Comparison of ENCODE assay signal across 34 mouse cellular contexts in the genomic region with DNA sequence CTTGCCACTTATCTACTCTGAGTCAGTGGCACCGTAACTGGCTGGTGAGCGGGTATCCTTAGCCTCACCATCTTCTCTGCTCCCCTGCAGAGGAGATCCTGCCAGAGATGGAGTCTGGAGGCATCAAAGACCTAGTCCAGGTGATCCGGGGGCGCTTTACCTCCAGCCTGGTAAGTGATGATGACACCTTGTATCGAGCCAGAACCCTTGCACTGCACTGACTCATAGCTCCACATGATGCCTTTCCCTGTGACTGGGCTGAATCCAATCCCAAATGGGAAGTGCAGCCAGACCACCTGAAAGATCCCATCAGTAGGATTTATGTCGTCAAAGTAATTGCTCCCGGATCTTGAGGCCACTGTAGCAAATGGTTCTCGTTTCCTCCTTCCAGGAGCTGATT. TPM values are rescaled to one million over a fixed set of nuclear protein-coding genes. Genes with fewer than 3 reads are reported as not detected.
"Had no signal": no experiment of that assay in that cellular context is flagged by ENCODE, and none has a peak within 500 bp of the region (broad histone marks: within the 10 kb centered on the region; RNA-seq: fewer than 3 reads in every experiment).

No protein-coding gene starts in this region.

- H3K27me3 ChIP-seq: heart, embryonic 13.5 days; heart, embryonic 15.5 days; hindbrain, embryonic 13.5 days; hindbrain, embryonic 15.5 days; limb, embryonic 13.5 days; limb, embryonic 15.5 days; liver, embryonic 12.5 days had no signal

- H3K27ac ChIP-seq: heart, adult 2 months; heart, embryonic 13.5 days; heart, embryonic 15.5 days; hindbrain, embryonic 13.5 days; hindbrain, embryonic 15.5 days; hindbrain, postnatal 0 days; limb, embryonic 13.5 days; limb, embryonic 15.5 days; liver, embryonic 12.5 days; liver, embryonic 14.5 days had no signal

- H3K4me1 ChIP-seq: heart, embryonic 13.5 days; heart, embryonic 15.5 days; hindbrain, embryonic 13.5 days; hindbrain, embryonic 15.5 days; limb, embryonic 13.5 days; limb, embryonic 15.5 days had no signal

- H3K4me2 ChIP-seq: heart, embryonic 11.5 days; heart, embryonic 13.5 days; heart, embryonic 15.5 days; hindbrain, embryonic 13.5 days; hindbrain, embryonic 15.5 days; limb, embryonic 13.5 days; limb, embryonic 15.5 days; liver, embryonic 12.5 days had no signal

- H3K9ac ChIP-seq: heart, embryonic 13.5 days; heart, embryonic 15.5 days; hindbrain, embryonic 13.5 days; hindbrain, embryonic 15.5 days; limb, embryonic 13.5 days; limb, embryonic 15.5 days; liver, embryonic 12.5 days; liver, embryonic 14.5 days had no signal

- H3K9me3 ChIP-seq: heart, embryonic 13.5 days; heart, embryonic 15.5 days; hindbrain, embryonic 13.5 days; hindbrain, embryonic 15.5 days; limb, embryonic 13.5 days; limb, embryonic 15.5 days; liver, embryonic 12.5 days had no signal

- H3K4me3 ChIP-seq: heart, adult 2 months; heart, embryonic 13.5 days; heart, embryonic 15.5 days; hindbrain, embryonic 13.5 days; hindbrain, embryonic 15.5 days; limb, embryonic 13.5 days; limb, embryonic 15.5 days; liver, embryonic 12.5 days had no signal

- DNase-seq: gastrocnemius, postnatal 14 days; gastrocnemius, postnatal 36 days; heart, adult 11 months; heart, adult 2 months; heart, postnatal 14 days; heart, postnatal 36 days; kidney, adult 11 months; kidney, adult 2 months; kidney, adult 9 months; kidney, postnatal 14 days; kidney, postnatal 36 days; layer of hippocampus, adult 9-11 months; layer of hippocampus, postnatal 36 days; left cerebral cortex, postnatal 4 days had no signal

- ATAC-seq: hindbrain, postnatal 0 days; intestine, embryonic 16.5 days; liver, embryonic 12.5 days had no signal

RNA-seq across cellular contexts. Expression of a gene that starts 19.0 kb away (rescaled TPM):
- total RNA-seq: gastrocnemius, adult 8-10 months; gastrocnemius, postnatal 14 days; gastrocnemius, postnatal 36 days; heart, adult 2 months; heart, postnatal 36 days; hematopoietic stem cell, adult 5-6 weeks; hindbrain, postnatal 0 days; left cerebral cortex, adult 18-20 months had no signal
- polyA plus RNA-seq: heart, adult 2 months; hindbrain, embryonic 11.5 days; hindbrain, embryonic 15.5 days; intestine, embryonic 14.5 days; intestine, embryonic 16.5 days; large intestine, adult 2 months; limb, embryonic 13.5 days had no signal

RNA-seq across cellular contexts. Expression of a gene that starts 20.4 kb away (rescaled TPM):
- total RNA-seq: gastrocnemius, adult 18-20 months; gastrocnemius, adult 8-10 months; gastrocnemius, postnatal 14 days; gastrocnemius, postnatal 36 days; heart, adult 2 months; heart, postnatal 14 days; heart, postnatal 36 days; hematopoietic stem cell, adult 5-6 weeks; hindbrain, postnatal 0 days; left cerebral cortex, postnatal 4 days had no signal
- polyA plus RNA-seq: heart, adult 2 months; heart, embryonic 15.5 days; heart, postnatal 0 days; hindbrain, embryonic 11.5 days; hindbrain, embryonic 15.5 days; hindbrain, postnatal 0 days; kidney, embryonic 16.5 days; limb, embryonic 13.5 days; limb, embryonic 15.5 days had no signal
